Mouse (Mus musculus) kidney, adult 9 months (tissue): Measurements from ENCODE around the gene Lrrc23.
"Not testable (repeated sequence)": the region's sequence is repeated elsewhere in the genome, so short reads cannot be mapped to it uniquely, and the experiment has no call there.

ENCODE experiments used
- DNase-seq: peaks from one replicate; pipeline ENCODE4 v3.0.0; 2022

The Lrrc23 gene

DNA sequence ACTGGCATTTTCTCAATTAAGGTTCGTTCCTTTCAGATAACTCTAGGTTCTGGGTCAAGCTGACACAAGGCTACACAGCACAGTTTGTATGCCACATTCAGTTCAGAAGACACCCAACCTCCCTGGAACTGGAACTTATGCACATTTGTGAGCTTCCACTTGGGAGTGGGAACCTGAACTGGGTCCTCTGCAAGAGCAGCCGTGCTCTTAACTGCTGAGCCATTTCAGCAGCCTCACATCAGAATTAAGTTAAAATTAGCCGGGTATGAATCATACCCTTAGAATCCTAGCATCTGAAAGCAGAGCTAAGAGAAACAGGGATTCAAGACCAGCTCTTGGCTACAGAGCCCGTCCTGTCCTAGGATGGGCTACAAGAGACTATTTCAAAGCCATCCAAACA lies 27.8 kb upstream of the Lrrc23 start:
- DNase-seq = no peak

DNA sequence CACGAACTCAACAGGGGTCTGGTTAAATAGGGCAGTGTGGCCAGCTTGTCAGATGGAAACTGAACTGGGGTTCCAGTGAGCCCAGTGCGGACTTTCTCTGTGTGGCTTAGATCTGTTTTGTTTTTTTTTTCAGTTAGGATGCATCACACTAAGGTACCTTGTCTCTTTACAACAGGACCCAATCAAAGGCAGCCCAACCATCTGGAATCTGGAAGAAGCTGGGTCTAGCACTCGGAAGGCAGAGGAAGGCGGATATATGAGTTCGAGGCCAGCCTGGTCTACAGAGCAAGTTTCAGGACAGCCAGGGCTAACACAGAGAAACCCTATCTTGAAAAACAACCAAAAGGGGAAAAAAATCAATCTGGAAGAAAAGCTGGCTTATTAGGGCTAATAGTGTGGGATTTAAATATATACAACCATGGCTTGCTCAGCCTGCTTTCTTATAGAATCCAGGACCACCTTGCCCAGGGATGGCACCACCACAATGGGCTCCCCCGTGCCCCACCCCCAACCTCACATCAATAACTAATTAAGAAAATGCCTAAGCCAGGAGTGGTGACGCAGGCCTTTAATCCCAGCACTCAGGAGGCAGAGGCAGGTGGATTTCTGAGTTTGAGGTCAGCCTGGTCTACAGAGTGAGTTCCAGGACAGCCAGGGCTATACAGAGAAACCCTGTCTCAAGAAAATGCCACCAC lies 27.1 kb upstream of the Lrrc23 start:
- no peak for DNase-seq

DNA sequence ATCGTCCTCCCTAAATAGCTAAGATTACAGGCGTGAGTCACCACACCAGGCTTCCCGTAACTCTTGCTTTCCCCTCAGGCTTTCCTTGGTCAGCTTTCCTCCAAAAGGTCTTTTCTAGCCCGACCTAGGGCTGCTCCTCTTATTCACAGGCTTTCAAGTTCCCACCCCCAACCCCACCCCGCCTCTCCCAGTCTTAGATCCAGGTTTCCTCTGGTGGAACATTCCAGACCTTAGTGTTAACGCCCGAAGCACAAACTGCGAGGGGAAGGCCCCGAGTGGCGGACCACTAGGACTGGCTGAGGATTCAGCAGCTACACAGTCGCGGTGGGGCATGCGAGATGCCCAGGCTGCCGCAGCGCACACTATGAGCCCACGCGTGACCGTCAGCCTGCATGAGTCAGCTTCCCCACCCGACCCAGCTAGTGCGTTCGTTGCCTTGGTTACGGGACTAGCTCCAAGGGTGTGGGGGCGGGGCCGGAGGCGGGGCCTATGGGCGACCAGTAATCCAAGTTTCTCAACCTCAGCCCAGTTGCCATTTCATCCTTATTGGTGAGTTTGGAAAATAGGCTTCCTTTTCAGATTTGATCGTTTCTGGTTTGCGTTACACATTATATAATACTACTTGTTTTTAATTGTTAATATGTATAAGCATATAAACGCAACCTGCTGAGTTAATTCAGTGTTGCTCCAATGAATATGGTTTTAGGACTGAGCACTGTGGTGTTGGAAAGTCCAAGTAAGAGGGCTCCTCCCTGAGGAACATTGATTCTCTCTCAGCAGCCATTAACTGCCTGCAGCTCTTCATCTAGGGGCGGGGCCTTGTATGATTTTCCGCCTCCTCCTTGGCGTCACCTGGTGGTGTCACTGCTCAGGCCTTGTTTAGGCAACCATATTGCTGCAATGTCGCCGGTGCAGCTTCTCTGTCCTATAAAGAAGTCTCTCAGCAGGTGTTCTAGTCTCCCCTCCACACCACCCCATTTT lies 26.1 kb upstream of the Lrrc23 start:
- DNase-seq = peak; percentile 97

DNA sequence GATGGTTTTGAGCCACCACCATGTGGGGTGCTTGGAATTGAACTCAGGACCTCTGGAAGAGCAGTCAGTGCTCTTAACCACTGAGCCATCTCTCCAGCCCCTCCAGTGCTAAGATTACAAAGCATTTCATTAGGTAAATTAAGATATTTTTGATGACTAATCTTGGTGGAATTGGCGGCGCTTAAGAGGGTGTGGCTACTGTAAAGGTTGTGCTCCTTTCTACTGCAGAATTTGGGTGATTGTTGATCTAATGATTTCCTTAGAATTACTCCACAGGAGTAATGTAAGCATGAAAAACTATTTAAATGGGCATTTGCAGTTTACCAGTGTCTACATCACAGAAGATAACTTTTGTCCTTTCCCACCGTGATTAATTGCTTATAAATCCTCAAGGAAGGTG lies 24.8 kb upstream of the Lrrc23 start:
- no peak for DNase-seq

DNA sequence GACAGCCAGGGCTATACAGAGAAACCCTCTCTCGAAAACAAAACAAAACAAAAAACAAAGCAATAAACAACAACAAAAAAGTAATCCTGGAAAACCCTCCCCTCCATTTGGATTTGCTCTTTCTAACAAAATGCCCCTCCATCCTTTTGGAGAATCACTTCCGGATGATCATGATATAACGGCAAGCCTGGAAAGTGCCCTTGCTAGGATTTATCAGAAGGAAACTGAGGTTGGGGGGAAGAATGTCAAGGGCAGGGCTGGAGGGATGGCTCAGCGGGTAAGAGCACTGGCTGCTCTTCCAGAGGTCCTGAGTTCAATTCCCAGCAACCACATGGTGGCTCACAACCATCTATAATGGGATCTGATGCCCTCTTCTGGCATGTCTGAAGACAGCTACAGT lies 24.2 kb upstream of the Lrrc23 start:
- not testable (repeated sequence) for DNase-seq

DNA sequence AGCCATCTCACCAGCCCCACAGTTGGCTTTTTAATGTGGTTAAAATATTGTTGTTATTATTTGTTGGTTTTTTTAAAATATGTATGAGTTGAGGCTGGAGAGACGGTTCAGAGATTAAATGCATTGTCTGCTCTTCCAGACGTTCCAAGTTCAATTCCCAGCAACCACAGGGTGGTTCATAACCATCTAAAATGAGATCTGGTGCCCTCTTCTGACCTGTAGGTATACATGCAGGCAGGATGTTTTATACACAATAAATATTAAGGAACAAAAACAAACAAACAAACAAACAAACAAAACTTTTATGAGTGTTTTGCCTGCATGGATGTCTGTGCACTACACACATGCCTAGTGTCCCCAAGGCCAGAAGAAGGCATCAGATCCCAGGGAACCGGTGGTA lies 23.5 kb upstream of the Lrrc23 start:
- DNase-seq = no peak

DNA sequence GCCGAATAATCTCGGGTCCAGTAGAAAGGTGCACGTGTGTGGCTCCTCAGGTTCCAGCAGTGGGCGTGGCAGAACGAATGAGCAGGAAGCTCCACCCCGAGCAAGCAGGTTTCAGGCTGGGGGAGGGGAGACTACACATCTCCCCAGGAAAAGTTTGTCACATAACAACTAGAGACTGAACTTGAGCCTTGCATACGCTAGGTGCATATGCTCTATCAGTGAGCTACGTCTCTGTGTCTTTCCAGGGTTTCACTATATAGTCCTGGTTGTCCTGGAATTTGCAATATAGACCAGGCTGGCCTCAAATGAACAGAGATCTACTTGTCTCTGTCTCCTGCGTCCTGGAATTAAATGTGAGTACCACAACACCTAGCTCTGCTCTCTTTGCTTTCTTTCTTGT lies 22.9 kb upstream of the Lrrc23 start:
- DNase-seq = peak; percentile 54

DNA sequence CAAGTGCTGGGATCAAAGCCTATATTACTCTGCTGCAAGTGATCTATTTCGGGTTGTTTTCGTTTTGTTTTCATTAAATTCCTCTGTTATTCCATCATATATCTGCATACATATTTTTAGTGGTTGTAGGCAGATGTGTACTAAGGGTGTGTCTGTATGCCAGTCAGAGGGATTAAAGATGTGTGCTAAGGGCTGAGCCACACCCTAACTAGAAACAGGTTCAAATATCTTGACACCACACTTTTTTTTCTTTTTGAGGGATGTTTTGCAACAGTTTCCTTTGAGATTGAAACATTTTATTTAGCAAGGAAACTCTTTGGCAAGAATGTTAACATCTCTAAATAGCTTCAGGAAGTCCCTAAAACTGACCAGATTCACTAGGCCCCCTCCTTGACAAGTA lies 16.7 kb upstream of the Lrrc23 start:
- no peak for DNase-seq

DNA sequence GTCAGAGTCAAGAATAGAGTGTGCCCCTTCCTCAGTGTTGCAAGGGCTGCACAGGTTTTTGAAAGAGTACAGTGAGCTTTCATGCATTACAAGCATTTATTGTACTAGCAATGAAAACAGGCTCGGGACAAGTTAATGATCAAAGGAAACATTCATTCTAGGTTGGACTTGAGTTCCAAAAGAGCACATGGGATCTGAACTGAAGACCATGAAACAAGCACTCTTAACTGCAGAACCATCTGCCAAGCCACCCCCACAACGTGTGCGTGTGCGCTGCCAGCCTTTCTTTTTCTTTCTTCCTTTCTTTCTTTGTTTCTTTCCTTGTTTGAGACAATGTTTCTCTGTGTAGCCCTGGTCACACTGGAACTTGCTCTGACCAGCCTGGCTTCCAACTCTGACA lies 16.3 kb upstream of the Lrrc23 start:
- DNase-seq = peak; percentile 90

DNA sequence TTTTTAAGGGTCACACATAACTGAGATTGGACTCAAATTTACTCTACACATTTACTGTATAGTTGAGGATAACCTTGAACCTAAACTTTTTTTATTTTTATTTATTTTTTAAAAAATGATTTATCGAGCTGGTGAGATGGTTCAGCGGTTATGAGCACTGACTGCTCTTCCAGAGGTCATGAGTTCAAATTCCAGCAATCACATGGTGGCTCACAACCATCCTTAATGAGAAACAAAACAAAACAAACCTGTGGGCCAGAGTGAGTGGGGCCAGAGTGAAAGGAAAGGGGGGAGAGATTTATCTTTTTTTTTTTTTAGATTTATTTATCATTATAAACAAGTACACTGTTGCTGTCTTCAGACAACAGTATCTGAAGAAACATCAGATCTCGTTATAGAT lies 12.4 kb upstream of the Lrrc23 start:
- peak; percentile 85 for DNase-seq

DNA sequence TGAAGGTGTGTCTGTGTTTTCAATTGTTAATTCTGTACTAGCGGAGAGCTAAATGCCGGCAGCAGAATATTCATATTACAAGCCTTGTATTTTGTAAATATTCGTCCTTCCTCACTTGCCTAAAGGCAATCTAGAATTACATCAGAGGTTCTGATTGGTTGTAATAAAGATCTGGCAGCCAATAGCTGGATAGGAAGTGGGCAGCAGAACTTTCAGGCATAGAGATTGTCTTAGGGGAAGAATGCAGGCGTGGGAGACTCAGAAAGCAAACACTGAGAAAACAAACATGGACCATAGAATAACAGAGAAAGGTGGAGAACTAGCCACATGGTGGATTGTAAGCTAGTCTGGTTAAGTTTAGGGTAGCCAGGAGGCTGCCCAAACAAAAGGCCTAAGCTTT lies 10.6 kb upstream of the Lrrc23 start:
- no peak for DNase-seq

DNA sequence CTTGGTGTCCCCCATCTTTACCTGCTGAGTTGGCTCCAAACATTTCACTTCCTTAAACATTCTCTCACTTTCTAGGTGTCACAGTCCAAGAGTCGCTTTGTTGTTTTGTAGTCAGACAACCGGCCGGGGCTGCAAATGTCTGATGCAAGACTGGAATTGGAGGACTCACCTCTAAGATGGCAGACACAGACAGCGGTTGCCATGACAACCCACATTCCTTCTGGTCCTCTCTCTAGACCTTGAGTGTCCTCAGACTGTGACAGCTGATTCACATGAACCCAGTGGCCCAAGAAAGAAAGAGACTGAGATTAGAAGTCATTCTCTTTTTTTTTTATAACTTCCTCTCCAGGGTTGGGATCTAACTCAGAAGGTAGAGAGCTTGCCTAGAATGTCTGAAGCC lies 10.0 kb upstream of the Lrrc23 start:
- DNase-seq = no peak

DNA sequence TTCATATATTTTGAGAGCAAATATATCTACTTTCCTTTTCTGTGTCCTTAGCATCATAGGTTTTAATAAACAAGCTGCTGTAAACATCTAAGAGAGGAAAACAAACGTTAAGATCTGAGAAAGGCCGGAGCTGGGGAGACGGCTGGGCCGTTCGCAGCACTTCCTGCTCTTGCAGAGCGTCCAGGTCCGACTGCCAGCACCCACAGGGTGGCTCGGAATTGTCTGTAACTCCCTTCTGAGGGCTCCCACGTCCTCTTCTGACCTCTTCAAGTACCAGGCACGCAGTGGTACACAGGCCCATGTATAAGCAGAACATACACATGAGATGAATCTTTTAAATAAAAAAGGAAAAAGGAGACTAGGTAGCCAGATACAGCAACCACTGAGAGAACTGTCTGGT lies 8.2 kb upstream of the Lrrc23 start:
- DNase-seq = no peak

DNA sequence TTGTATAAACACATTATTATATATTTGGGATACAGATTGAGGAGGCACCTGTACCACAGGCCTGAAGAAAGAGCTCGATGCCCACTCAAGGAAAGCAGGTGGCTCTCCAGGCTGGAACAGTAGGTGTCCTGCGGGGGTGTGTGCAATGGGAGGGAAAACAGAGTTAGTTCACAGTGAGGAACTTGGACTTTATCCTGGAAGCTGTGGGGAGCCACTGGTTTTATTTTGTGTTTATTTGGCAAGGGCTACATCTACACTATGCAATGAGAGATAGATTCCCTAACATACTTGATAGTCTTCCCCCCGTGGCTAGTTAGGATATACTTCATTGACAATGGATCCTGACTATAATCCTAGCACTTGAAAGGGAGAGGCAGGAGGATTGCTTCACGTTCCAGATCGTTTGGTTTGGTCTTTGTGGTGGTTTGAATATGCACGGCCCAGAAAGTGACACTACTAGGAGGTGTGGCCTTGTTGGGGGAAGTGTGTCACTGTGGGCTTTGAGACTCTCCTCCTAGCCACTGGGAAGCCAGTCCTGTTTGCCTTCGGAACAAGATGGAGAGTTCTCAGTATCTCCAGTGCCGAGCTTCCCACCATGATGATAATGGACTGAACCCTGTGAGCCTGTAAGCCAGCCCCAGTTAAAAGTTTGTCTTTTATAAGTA lies 7.4 kb upstream of the Lrrc23 start:
- peak; percentile 79 for DNase-seq

DNA sequence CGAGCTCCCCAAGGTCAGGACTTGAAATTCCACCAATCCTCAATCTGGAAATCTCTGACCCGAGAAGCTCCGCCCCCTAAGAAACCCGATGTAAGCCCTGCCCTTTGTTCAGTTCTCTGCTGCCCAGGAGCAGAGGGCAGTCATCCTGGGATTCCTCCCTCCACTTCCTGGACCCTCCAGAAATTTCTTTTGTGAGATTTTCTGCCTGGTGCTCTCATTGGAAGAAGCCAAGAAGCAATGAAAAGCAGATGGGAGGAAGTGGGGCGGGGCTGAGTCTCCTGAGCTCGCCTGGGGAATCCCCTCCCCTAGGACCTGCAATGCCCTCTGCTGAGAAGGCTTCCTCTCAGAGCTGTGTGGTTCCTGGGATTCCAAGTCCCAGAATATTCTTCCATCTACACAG lies 2.9 kb upstream of the Lrrc23 start:
- peak; percentile 67 for DNase-seq

DNA sequence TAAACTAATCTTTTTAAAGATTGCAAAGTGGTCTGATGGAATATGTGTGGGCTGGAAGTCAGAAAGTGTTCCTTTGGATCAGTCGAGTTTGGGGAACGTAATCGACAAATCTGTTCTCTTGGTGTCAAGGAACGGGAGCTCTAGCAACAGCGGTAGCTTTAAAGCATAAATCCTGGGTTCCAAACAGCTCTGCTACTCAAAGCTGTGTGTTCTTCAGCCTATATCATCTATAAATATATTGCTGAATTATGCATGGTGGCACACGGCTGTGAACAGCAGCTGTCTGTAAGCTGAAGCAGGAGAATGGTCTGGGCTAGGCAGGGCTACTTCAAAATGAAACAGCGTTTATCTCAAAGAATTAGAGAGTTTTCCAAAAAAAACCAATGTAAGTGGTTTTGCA lies 1.4 kb upstream of the Lrrc23 start:
- DNase-seq = no peak

DNA sequence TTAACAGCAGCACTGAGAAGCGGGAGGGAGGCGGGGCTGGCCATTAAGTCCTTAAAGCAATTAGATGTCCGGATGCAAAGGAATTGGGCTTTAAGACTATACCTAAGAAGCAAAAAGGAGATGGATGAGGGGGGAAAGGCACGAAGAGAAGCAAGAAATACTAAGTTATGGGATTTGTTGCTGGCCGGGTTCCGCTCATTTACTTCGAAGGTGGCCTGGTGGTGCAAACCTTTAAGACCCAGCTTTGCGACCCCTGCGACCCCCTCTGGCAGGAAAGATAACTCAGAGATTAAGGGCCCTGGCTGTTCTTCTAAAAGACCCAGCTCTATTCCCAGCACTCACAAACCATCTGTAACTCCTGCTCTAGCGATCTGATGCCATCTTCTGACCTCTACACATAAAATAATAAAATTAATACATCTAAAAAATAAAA lies 473 bp upstream of the Lrrc23 start:
- peak; percentile 57 for DNase-seq

DNA sequence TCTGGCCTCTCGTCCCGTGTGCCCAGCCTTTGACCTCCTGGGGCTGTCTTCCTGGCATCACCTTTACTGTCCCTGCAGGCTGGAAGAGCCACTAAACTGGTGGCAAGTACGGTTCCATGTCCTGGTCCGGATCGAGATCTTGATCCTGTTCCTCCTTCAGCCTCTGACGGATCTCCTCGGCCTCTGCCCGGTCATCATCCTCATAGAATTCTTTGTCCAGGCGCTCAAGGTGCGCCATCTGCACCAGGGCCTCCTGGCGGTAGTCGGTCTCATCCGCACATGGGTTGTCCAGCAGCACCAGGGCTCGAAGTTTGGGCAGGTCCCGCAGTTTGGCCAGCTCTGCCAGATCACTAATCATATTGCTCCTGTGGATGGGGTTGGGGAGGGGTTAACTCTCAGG lies 9.0 kb downstream of the Lrrc23 start:
- no peak for DNase-seq

DNA sequence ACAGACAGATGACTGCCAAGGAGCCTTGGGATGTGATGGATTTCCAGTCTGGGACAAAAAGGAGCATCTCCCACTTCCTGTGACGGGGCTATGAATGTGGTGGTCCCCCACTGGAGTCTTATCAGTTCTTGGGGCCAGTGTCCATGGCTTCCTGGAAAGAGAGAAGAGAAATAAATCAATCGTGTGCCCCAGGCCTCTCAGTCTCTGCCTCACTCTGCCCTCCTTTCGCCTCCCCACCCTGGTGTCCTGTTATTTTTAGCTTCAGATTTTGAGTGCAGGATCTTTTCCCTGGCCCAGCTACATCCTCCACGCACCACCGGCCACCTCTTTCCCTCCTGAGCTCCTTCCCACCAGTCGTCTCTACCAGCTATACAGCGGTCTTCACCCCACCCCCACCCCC lies 9.5 kb downstream of the Lrrc23 start:
- DNase-seq = no peak

DNA sequence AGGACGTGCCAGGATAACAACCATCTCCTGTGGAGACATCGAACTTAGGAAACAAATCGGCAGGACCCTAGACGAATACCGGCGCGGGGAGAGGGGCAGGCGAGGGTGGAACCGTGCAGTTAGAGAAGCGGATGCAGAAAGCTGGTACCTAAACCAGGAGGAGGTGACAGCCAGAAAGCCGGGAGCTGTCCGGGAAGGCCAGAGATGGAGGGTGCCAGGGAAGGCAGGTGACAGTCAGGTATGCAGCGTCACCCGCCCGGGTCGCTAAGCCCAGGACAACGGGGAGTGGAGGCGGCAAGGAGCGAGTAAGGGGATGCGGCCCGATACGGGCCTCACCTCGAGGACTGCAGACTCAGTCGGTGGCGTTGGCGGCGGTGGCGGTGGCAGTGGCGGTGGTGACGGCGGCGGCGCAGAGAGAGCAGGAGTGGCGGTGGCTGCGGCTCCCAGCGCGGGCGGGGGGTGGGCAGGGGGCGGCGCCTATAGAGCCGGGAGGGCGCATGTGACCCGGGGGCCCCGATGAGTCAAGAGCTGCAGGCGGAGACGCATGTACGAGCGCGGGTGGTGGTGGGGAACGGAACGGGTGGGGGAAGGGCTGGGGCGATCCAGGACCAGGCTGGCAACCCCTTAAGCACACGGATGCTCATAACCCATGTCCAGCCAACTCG lies 10.3 kb downstream of the Lrrc23 start, which contains the start of gene Eno2:
Eno2 (minus strand) TSS at position 573 of the 665 bp plus-strand sequence.
- no peak for DNase-seq

DNA sequence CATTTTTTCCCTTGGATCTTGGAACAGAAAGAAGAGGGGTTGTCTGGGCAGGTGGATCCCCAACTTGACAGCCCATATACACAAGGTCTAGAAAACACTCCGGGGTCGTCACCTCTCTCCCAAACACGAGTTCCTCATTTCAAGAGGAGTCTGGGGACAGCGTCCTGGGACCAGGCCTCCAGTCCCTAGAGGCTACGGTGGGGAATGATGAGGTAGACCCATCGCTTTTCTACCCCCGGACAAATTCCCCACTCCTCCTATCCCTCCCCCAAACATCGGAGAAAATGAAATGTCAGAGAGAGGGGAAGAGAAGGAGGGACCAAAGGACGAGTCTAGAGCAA lies 10.9 kb downstream of the Lrrc23 start:
- no peak for DNase-seq

DNA sequence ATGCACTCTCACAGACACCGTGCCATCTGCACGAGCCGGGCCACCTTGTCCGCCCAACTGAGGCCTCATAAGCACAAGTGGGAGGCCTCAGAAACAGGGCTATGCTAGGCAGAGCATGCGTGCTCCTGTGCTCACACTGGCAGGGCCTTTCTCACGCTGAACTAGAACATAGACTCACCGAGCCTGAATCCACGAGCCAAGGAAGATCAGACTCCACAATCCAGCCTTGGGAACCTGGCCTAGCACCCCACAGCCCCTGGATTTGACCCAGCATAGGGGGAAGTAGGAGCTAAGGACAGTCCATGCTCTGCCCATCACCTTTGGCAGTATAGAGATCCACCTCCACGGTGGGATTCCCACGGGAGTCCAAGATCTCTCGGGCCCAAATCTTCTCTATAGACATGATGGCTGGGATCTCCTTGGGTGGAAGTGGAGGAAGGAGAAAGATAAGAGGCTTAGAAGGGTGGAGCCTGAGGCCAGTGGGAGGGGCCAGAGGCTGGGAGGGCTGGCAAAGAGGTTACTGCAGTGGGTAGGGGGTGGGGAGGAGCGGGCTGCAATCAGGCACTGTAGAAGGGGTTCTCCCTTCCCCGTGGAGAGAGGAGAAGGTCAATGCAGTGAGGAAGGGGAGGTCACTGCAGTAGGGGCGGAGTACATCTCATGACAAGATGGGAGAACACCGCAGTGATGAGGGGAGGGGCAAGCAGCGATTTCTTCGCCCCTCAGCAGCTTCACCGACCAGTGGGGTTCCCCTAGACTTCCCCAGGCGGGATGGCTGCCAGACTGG lies 11.4 kb downstream of the Lrrc23 start:
- no peak for DNase-seq
